Comparison of ENCODE assay signal across 12 mouse cellular contexts in the genomic region with DNA sequence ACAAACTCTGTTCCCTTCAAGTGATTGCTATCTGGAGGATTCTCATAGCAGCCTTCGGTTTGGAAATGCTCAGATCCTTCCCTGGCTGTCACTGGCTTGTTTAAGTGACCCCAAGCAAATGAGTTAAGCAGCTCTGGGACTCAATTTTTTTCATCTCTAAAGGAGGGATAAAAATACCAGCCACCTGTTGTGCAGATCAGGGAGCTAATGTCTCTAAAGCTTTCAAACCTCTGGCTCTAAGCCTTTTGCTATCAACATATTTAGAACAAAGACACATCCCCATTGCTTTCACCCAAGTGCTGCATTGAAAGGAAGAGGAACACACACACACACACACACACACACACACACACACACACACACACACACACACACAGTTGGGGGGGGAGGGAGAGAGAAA.
"Had no signal": no experiment of that assay in that cellular context is flagged by ENCODE, and none has a peak within 500 bp of the region (broad histone marks: within the 10 kb centered on the region; RNA-seq: fewer than 3 reads in every experiment).

No protein-coding gene starts in this region.

- H3K4me3 ChIP-seq: limb, embryonic 15.5 days; liver, embryonic 12.5 days; midbrain, embryonic 10.5 days had no signal

- ATAC-seq: liver, embryonic 12.5 days had no signal

- DNase-seq: kidney, adult 8-10 months; kidney, postnatal 36 days; layer of hippocampus, adult 9-11 months; layer of hippocampus, postnatal 36 days; lung, embryonic 14.5 days; lung, postnatal 10 days; lung, postnatal 4 days; right cerebral cortex, postnatal 14 days; thymus, postnatal 36 days had no signal

- H3K9me3 ChIP-seq: limb, embryonic 15.5 days; liver, embryonic 12.5 days; midbrain, embryonic 10.5 days had no signal

- H3K27me3 ChIP-seq: limb, embryonic 15.5 days; liver, embryonic 12.5 days had no signal

- H3K4me2 ChIP-seq: limb, embryonic 15.5 days; liver, embryonic 12.5 days; lung, embryonic 14.5 days had no signal

- H3K36me3 ChIP-seq: limb, embryonic 15.5 days; liver, embryonic 12.5 days; midbrain, embryonic 10.5 days had no signal

- H3K9ac ChIP-seq: limb, embryonic 15.5 days; liver, embryonic 12.5 days; lung, embryonic 14.5 days had no signal

- H3K4me1 ChIP-seq: limb, embryonic 15.5 days; liver, embryonic 12.5 days had no signal

- H3K27ac ChIP-seq: limb, embryonic 15.5 days; liver, embryonic 12.5 days; midbrain, embryonic 10.5 days had no signal
